Mouse (Mus musculus) T-cell, adult 2 months (primary cell): Measurements from ENCODE around the gene Ccdc117.
"Not testable (repeated sequence)": the region's sequence is repeated elsewhere in the genome, so short reads cannot be mapped to it uniquely, and the experiment has no call there.

ENCODE experiments used
- DNase-seq: peaks from one replicate; pipeline ENCODE4 v3.0.0; 2022; ENCODE audit warnings: low spot score

Gene Ccdc117

GRCm38 (mm10) chr11:5530717-5531116 lies 11.3 kb downstream of the Ccdc117 start:
- no peak for DNase-seq

GRCm38 (mm10) chr11:5530172-5530571 lies 11.8 kb downstream of the Ccdc117 start:
- no peak for DNase-seq

GRCm38 (mm10) chr11:5528841-5529240 lies 13.1 kb downstream of the Ccdc117 start:
- DNase-seq: no peak

GRCm38 (mm10) chr11:5527865-5528523 lies 14.0 kb downstream of the Ccdc117 start:
- DNase-seq: no peak

GRCm38 (mm10) chr11:5526573-5527439 lies 15.2 kb downstream of the Ccdc117 start:
- no peak for DNase-seq

- no peak for DNase-seq
Observed at GRCm38 (mm10) chr11:5525418-5525817, 16.6 kb downstream of the Ccdc117 start.

- DNase-seq: no peak
Observed at GRCm38 (mm10) chr11:5522798-5523415, 19.1 kb downstream of the Ccdc117 start.

GRCm38 (mm10) chr11:5521516-5522291 lies 20.3 kb downstream of the Ccdc117 start:
- peak; percentile 71 for DNase-seq

GRCm38 (mm10) chr11:5521266-5521515 lies 20.8 kb downstream of the Ccdc117 start:
- DNase-seq: no peak

- peak; percentile 93 for DNase-seq
Observed at GRCm38 (mm10) chr11:5520412-5521265, 21.3 kb downstream of the Ccdc117 start, which contains the start of gene Xbp1. Gene Xbp1, plus strand, starts transcription at chr11:5520659.

GRCm38 (mm10) chr11:5519681-5520080 lies 22.3 kb downstream of the Ccdc117 start:
- DNase-seq: no peak

- DNase-seq: no peak
Observed at GRCm38 (mm10) chr11:5517346-5517745, 24.6 kb downstream of the Ccdc117 start.

GRCm38 (mm10) chr11:5516617-5517016 lies 25.4 kb downstream of the Ccdc117 start:
- DNase-seq: no peak

GRCm38 (mm10) chr11:5516151-5516550 lies 25.8 kb downstream of the Ccdc117 start:
- no peak for DNase-seq

GRCm38 (mm10) chr11:5515655-5516054 lies 26.3 kb downstream of the Ccdc117 start:
- DNase-seq: no peak

- DNase-seq: no peak
Observed at GRCm38 (mm10) chr11:5515196-5515595, 26.8 kb downstream of the Ccdc117 start.

- no peak for DNase-seq
Observed at GRCm38 (mm10) chr11:5514091-5514490, 27.9 kb downstream of the Ccdc117 start.

GRCm38 (mm10) chr11:5512961-5513360 lies 29.0 kb downstream of the Ccdc117 start:
- DNase-seq: no peak

GRCm38 (mm10) chr11:5512099-5512725 lies 29.8 kb downstream of the Ccdc117 start:
- no peak for DNase-seq

GRCm38 (mm10) chr11:5510686-5511085 lies 31.3 kb downstream of the Ccdc117 start:
- DNase-seq: not testable (repeated sequence)

GRCm38 (mm10) chr11:5510099-5510391 lies 31.9 kb downstream of the Ccdc117 start:
- no peak for DNase-seq
